Mouse (Mus musculus) brain, embryonic 14.5 days (tissue): Measurements from ENCODE around the gene 4921524J17Rik.

Source experiments
- CTCF ChIP-seq: fragments of 200-500 bp; IDR thresholded peaks from 2 replicates; pipeline ENCODE4 v1.5.1; 2012; ENCODE audit warnings: inconsistent platforms, mild to moderate bottlenecking, moderate library complexity, borderline replicate concordance; ENCODE audit not compliant: insufficient read depth, insufficient read length; ENCODE audit errors: extremely low read depth
- POLR2A ChIP-seq: fragments of 200-500 bp; IDR thresholded peaks from 2 replicates; pipeline ENCODE4 v1.6.1; 2012; ENCODE audit warnings: mild to moderate bottlenecking, inconsistent platforms, borderline replicate concordance; ENCODE audit not compliant: poor library complexity, insufficient read depth, insufficient read length, severe bottlenecking; ENCODE audit errors: extremely low read depth

GRCm38 (mm10) chr8:85431281-85432167 is 1.1 kb downstream of the 4921524J17Rik start:
- no peak for TF ChIP-seq CTCF
- TF ChIP-seq POLR2A = no peak
